Mouse (Mus musculus) kidney, postnatal 0 days (tissue): ENCODE measurements around the gene Lsamp. TPM values are rescaled to one million over a fixed set of nuclear protein-coding genes. Genes with fewer than 3 reads are reported as not detected.
A peak's percentile ranks its signal among the peaks of the same experiment; 100 is the strongest.

Source experiments
- ATAC-seq: fragments of 200-750 bp; cut with Nextera tagmentation; replicated peaks from 2 replicates; pipeline ENCODE4 v1.8.0; 2017; ENCODE audit warnings: low read depth, moderate number of reproducible peaks, moderate TSS enrichment, moderate library complexity; ENCODE audit not compliant: low FRiP score
- DNase-seq: peaks from one replicate; pipeline ENCODE4 v3.0.0-alpha.2; 2016; ENCODE audit warnings: low spot score
- H3K27ac ChIP-seq: fragments of 300-500 bp; sonication (generic); 2 replicates; pipeline ENCODE4 v1.5.1; 2014; ENCODE audit warnings: mild to moderate bottlenecking
- H3K27me3 ChIP-seq: fragments of 300-500 bp; sonication (generic); 2 replicates; pipeline ENCODE4 v1.6.1; 2014; ENCODE audit warnings: low read length, mixed read lengths; ENCODE audit not compliant: insufficient read depth
- H3K36me3 ChIP-seq: fragments of 300-500 bp; sonication (generic); 2 replicates; pipeline ENCODE4 v1.6.1; 2014; ENCODE audit warnings: low read length, mixed read lengths; ENCODE audit not compliant: insufficient read depth
- H3K4me1 ChIP-seq: fragments of 300-500 bp; sonication (generic); replicated peaks from 2 replicates; pipeline ENCODE4 v1.6.1; 2014; ENCODE audit warnings: antibody characterized with exemption, low read length, mixed read lengths; ENCODE audit not compliant: insufficient read depth
- H3K4me2 ChIP-seq: fragments of 300-500 bp; sonication (generic); 2 replicates; pipeline ENCODE4 v1.6.1; 2014; ENCODE audit warnings: mild to moderate bottlenecking, low read length, moderate library complexity, mixed read lengths
- H3K4me3 ChIP-seq: fragments of 300-500 bp; sonication (generic); replicated peaks from 2 replicates; pipeline ENCODE4 v1.5.1; 2014; ENCODE audit warnings: low read depth, low read length
- H3K9ac ChIP-seq: fragments of 300-500 bp; sonication (generic); 2 replicates; pipeline ENCODE4 v1.6.1; 2014; ENCODE audit warnings: low read depth, low read length
- H3K9me3 ChIP-seq: fragments of 300-500 bp; sonication (generic); replicated peaks from 2 replicates; pipeline ENCODE4 v1.6.1; 2016; ENCODE audit warnings: low read length, inconsistent platforms, mixed read lengths
- CTCF ChIP-seq: IDR thresholded peaks from 2 replicates; pipeline ENCODE4 v1.5.1; 2016; ENCODE audit warnings: antibody characterized with exemption, low read depth, mild to moderate bottlenecking, moderate library complexity
- WGBS: fragments of 180-500 bp; shearing (Covaris S2); extraction: QIAGEN DNeasy Blood & Tissue Kit; methylation state at CpG from one replicate; pipeline ENCODE4 v1.1.7; 2014; 5-methylcytosine and 5-hydroxymethylcytosine counted together
- polyA plus RNA-seq: library from polyadenylated mRNA; unstranded; fragments of >200 nt; fragmentation: Nextera tagmentation; extraction: Ambion mirVana; gene quantifications from 2 replicates; pipeline ENCODE4 v1.2.1, GENCODE M21; 2015

The Lsamp gene
- polyA plus RNA-seq, 1 experiment from 2014 or later, result 2.7 TPM

DNA sequence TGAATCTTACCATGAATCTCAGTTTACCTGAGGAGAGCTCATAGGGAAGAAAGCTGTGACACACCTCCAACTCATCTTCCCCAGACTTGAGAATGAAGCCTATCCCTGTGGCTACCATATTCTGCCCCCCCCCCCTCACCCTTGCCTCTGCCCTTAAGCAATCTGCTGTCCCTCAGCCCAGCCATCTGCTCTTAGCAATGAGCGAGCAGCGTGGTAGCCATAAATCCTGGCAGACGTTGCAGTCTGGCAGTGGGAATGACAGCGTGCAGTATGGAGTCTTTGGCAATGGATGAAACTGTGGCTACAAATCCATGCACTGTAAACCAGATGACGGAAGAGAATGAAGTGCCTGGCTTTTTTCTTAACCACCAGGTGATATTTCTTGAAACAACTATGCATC lies 244.5 kb downstream of the Lsamp start:
- Histone ChIP-seq H3K9me3 (no peaks in the 10 kb centered on the region), H3K36me3 (no peaks in the 10 kb centered on the region), H3K27me3 (no peaks in the 10 kb centered on the region), H3K4me3 (no peak overlapping the region), H3K4me2 (no peak overlapping the region), H3K27ac (no peak overlapping the region), H3K4me1 (no peaks in the 10 kb centered on the region), H3K9ac (no peak overlapping the region)
- WGBS, result 33% methylated on average over 5 of the region's 5 CpGs
- no peak for DNase-seq
- TF ChIP-seq CTCF, result no peak
- ATAC-seq, result no peak

DNA sequence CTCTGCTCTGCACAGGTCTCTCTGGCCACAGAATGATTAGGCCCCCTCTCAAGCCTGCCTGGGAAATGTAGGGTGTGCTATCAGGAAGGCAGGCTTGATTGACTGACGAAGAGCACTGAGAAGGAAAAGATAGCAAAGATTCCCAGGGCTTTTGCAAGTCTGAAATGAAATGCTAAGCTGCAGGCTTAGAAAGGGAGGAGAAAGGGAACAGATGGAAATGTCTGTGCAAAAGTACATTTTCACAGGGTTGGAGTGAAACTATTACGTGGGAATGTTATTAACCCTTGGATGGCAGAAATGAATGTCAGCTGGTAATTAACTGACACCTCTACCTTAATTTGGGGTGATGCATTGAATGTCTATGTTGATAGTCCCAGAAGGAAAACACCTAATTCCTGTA lies 248.9 kb downstream of the Lsamp start:
- no peak for DNase-seq
- TF ChIP-seq CTCF, result no peak
- 68% methylated on average over 2 of the region's 2 CpGs for WGBS

DNA sequence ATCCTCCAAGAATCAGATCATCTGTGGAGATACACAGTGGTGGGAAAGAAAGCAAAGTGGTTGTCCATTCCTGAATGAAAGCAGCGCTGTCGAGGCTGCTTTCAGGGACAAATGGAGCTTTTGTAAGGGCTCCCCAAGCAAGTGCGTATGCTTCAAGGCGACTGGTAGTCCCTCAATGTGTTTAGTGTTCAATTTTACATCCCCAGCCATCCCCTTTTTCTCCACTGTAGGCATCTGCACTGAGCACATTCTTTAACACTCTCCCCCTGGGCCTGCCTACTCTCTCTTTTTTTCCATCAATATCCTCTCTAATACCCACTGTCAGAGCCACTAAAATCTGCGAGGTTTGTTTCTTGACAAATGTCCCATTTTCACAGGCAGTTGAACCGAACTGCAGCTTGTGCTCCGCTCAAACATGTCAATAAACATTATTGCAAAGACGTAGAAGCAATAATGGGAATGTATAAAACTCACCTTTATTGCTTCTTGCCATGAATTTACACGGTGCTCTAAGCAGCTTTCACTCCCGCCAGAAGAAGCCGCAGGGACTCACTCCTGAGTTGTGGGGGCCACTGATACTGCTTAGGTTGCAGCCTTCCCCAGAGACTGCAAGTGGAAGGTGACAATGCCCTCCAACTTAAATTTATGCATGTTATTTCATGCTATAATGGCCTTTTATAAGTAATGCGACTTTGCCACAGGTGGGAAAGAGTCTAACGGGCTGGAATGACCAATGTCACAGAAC lies 250.2 kb downstream of the Lsamp start:
- no peak overlapping the region for H3K4me3 ChIP-seq
- H3K4me1 ChIP-seq, result no peaks in the 10 kb centered on the region
- no peak for DNase-seq
- no peaks in the 10 kb centered on the region for H3K36me3 ChIP-seq
- no peak overlapping the region for H3K4me2 ChIP-seq
- no peaks in the 10 kb centered on the region for H3K9me3 ChIP-seq
- H3K27me3 ChIP-seq, result no peaks in the 10 kb centered on the region
- no peak for ATAC-seq
- WGBS, result 71% methylated on average over 13 of the region's 13 CpGs
- no peak overlapping the region for H3K27ac ChIP-seq
- H3K9ac ChIP-seq, result no peak overlapping the region
- no peak for TF ChIP-seq CTCF

More for the DNA sequence above, 248.9 kb downstream of the Lsamp start:
- H3K9me3 ChIP-seq, result no peaks in the 10 kb centered on the region
- H3K4me3 ChIP-seq, result no peak overlapping the region
- H3K27me3 ChIP-seq, result no peaks in the 10 kb centered on the region
- no peak overlapping the region for H3K27ac ChIP-seq
- no peaks in the 10 kb centered on the region for H3K36me3 ChIP-seq
- no peak overlapping the region for H3K9ac ChIP-seq
- no peak for ATAC-seq
- H3K4me1 ChIP-seq, result no peaks in the 10 kb centered on the region
- H3K4me2 ChIP-seq, result no peak overlapping the region

DNA sequence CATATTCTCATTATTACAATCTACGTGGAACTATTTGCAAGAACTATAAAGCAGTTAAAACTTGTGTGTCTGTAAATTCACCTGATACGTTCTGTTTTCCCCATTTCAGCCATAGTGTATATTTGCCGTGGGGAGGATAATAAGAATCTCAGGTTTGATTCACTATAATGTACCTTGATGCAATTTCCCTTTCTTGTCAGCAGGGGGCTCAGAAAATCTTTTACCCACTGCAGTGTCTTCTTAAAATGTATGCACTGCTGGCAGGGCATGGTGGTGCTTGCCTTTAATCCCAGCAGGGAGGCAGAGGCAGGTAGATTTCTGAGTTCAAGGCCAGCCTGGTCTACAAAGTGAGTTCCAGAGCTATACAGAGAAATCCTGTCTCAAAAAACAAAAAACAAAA lies 287.7 kb downstream of the Lsamp start:
- no peak overlapping the region for H3K4me3 ChIP-seq
- no peaks in the 10 kb centered on the region for H3K36me3 ChIP-seq
- peak; percentile 57 for TF ChIP-seq CTCF
- H3K9me3 ChIP-seq, result no peaks in the 10 kb centered on the region
- H3K27me3 ChIP-seq, result no peaks in the 10 kb centered on the region
- no peaks in the 10 kb centered on the region for H3K4me1 ChIP-seq
- ATAC-seq, result no peak
- WGBS, result 73% methylated on average over 3 of the region's 3 CpGs
- no peak overlapping the region for H3K4me2 ChIP-seq
- no peak overlapping the region for H3K9ac ChIP-seq
- peak; percentile 8 for DNase-seq
- no peak overlapping the region for H3K27ac ChIP-seq

DNA sequence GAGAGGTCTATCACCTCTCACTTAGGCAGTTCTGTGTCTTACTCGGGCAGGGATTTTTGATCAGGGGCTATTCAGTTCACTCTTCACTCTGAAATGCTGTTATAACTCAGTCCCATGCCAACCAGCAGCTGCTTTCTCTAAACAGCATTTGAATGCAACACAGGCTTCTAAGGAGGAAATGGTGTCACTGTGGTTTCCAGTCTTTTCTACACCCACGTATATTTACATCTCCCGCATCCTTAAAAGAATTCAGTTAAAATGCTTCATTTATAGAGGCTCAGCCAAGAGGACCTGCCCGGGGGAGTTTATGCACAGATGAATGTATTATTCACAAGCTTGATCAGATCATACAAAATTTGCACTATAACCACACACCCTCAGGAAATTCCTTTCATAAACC lies 306.0 kb downstream of the Lsamp start:
- ATAC-seq (no peak), DNase-seq (no peak)
- no peaks in the 10 kb centered on the region for H3K4me1 ChIP-seq
- no peak overlapping the region for H3K4me2 ChIP-seq
- WGBS, result 62% methylated on average over 4 of the region's 4 CpGs
- no peak overlapping the region for H3K27ac ChIP-seq
- TF ChIP-seq CTCF, result no peak
- H3K27me3 ChIP-seq, result no peaks in the 10 kb centered on the region
- H3K36me3 ChIP-seq, result no peaks in the 10 kb centered on the region
- no peak overlapping the region for H3K4me3 ChIP-seq
- H3K9me3 ChIP-seq, result no peaks in the 10 kb centered on the region
- no peak overlapping the region for H3K9ac ChIP-seq

DNA sequence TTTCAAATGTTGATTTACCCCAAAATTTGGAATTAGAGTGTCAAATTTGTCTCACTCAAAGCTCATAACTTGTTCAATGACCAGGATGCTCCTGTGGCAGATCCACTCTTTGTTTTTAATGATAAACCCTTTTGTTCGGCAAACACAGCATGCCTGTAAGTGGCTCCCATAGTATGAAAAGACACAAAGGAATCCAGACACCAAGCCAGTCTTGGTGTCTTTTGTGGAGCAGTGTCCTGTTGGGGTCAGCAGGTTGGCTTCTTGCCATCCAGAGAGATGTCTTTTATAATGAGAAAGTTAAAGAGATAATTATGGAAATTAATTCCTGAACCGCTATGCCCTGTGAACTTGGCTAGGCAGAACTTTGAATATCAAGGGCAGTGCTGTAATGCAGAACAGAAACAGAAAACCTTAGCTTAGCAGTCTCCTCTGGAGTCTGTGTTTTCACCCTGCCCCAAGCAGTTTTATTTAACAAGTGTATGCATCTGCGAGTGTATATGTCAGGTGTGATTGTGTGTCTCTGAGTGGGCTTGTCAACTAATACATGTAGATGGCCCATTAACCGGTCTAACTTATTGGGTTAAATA lies 310.2 kb downstream of the Lsamp start:
- Histone ChIP-seq H3K4me1 (no peaks in the 10 kb centered on the region), H3K36me3 (no peaks in the 10 kb centered on the region), H3K9me3 (no peaks in the 10 kb centered on the region), H3K4me3 (no peak overlapping the region), H3K27ac (no peak overlapping the region), H3K27me3 (no peaks in the 10 kb centered on the region), H3K4me2 (no peak overlapping the region), H3K9ac (no peak overlapping the region)
- WGBS, result 80% methylated on average over 4 of the region's 4 CpGs
- no peak for TF ChIP-seq CTCF
- DNase-seq (no peak), ATAC-seq (no peak)
